Mouse (Mus musculus): ENCODE results near the gene Ap1m1. TPM values are rescaled to one million over a fixed set of nuclear protein-coding genes. Genes with fewer than 3 reads are reported as not detected.

The Ap1m1 gene
- total RNA-seq, 2 experiments from 2014 or later = 53.1 to 106 TPM

- ATAC-seq (ENCODE audit: poor library complexity, severe bottlenecking) = peak; percentile 43; the same call in 1 of the 2 replicates
Observed at GRCm38 (mm10) chr8:72257171-72257901, 17.5 kb downstream of the Ap1m1 start.

- ATAC-seq (ENCODE audit: poor library complexity, severe bottlenecking) = no peak
Observed at GRCm38 (mm10) chr8:72257902-72258238, 18.1 kb downstream of the Ap1m1 start.

- no peak for ATAC-seq (ENCODE audit: poor library complexity, severe bottlenecking)
Observed at GRCm38 (mm10) chr8:72259862-72260261, 20.0 kb downstream of the Ap1m1 start.

GRCm38 (mm10) chr8:72260585-72260984 lies 20.8 kb downstream of the Ap1m1 start:
- no peak for ATAC-seq (ENCODE audit: poor library complexity, severe bottlenecking)

GRCm38 (mm10) chr8:72261019-72261418 lies 21.2 kb downstream of the Ap1m1 start:
- ATAC-seq (ENCODE audit: poor library complexity, severe bottlenecking) = peak; percentile 85

GRCm38 (mm10) chr8:72261431-72261830 lies 21.6 kb downstream of the Ap1m1 start:
- ATAC-seq (ENCODE audit: poor library complexity, severe bottlenecking) = no peak

GRCm38 (mm10) chr8:72261872-72262271 lies 22.1 kb downstream of the Ap1m1 start:
- no peak for ATAC-seq (ENCODE audit: poor library complexity, severe bottlenecking)

- ATAC-seq (ENCODE audit: poor library complexity, severe bottlenecking) = no peak
Observed at GRCm38 (mm10) chr8:72262756-72263155, 22.9 kb downstream of the Ap1m1 start.

GRCm38 (mm10) chr8:72263451-72263850 lies 23.6 kb downstream of the Ap1m1 start:
- ATAC-seq (ENCODE audit: poor library complexity, severe bottlenecking) = no peak

- ATAC-seq (ENCODE audit: poor library complexity, severe bottlenecking) = no peak
Observed at GRCm38 (mm10) chr8:72265342-72265741, 25.5 kb downstream of the Ap1m1 start.

- ATAC-seq (ENCODE audit: poor library complexity, severe bottlenecking) = no peak
Observed at GRCm38 (mm10) chr8:72266671-72267070, 26.9 kb downstream of the Ap1m1 start.

GRCm38 (mm10) chr8:72267106-72267505 lies 27.3 kb downstream of the Ap1m1 start:
- no peak for ATAC-seq (ENCODE audit: poor library complexity, severe bottlenecking)

- peak; percentile 77 for ATAC-seq (ENCODE audit: poor library complexity, severe bottlenecking)
Observed at GRCm38 (mm10) chr8:72268356-72268755, 28.5 kb downstream of the Ap1m1 start.

- no peak for ATAC-seq (ENCODE audit: poor library complexity, severe bottlenecking)
Observed at GRCm38 (mm10) chr8:72270606-72271005, 30.8 kb downstream of the Ap1m1 start.

GRCm38 (mm10) chr8:72271051-72271660 lies 31.3 kb downstream of the Ap1m1 start:
- ATAC-seq (ENCODE audit: poor library complexity, severe bottlenecking) = no peak

- no peak for ATAC-seq (ENCODE audit: poor library complexity, severe bottlenecking)
Observed at GRCm38 (mm10) chr8:72271691-72272090, 31.9 kb downstream of the Ap1m1 start.

- peak; percentile 89 for ATAC-seq (ENCODE audit: poor library complexity, severe bottlenecking)
Observed at GRCm38 (mm10) chr8:72272361-72272760, 32.5 kb downstream of the Ap1m1 start.

GRCm38 (mm10) chr8:72273111-72273770 lies 33.4 kb downstream of the Ap1m1 start:
- no peak for ATAC-seq (ENCODE audit: poor library complexity, severe bottlenecking)

GRCm38 (mm10) chr8:72273807-72274206 lies 34.0 kb downstream of the Ap1m1 start:
- peak; percentile 31 for ATAC-seq (ENCODE audit: poor library complexity, severe bottlenecking)

GRCm38 (mm10) chr8:72277244-72277643 lies 37.4 kb downstream of the Ap1m1 start:
- 0 out of 2 replicates have a peak, but pooled peaks have one; percentile 22 for ATAC-seq (ENCODE audit: poor library complexity, severe bottlenecking)

- ATAC-seq (ENCODE audit: poor library complexity, severe bottlenecking) = no peak
Observed at GRCm38 (mm10) chr8:72279151-72279550, 39.3 kb downstream of the Ap1m1 start.

- peak; percentile 68 for ATAC-seq (ENCODE audit: poor library complexity, severe bottlenecking)
Observed at GRCm38 (mm10) chr8:72281634-72282033, 41.8 kb downstream of the Ap1m1 start.

All from megakaryocyte, adult 5-6 weeks (primary cell).